Mouse (Mus musculus) liver, embryonic 16.5 days (tissue): ENCODE measurements around the gene Lrwd1. TPM values are rescaled to one million over a fixed set of nuclear protein-coding genes. Genes with fewer than 3 reads are reported as not detected.

ENCODE experiments used
- ATAC-seq: fragments of 200-750 bp; cut with Nextera tagmentation; 2 replicates; pipeline ENCODE4 v1.8.0; 2017; ENCODE audit warnings: low read depth, mild to moderate bottlenecking, moderate number of reproducible peaks, moderate library complexity
- H3K27ac ChIP-seq: fragments of 300-500 bp; sonication (generic); 2 replicates; pipeline ENCODE4 v1.5.1; 2014; ENCODE audit warnings: mild to moderate bottlenecking, low read length
- H3K27me3 ChIP-seq: fragments of 300-500 bp; sonication (generic); 2 replicates; pipeline ENCODE4 v1.6.1; 2014; ENCODE audit warnings: low read depth, low read length, mixed read lengths; ENCODE audit not compliant: control insufficient read depth, insufficient read depth
- H3K36me3 ChIP-seq: fragments of 300-500 bp; sonication (generic); 2 replicates; pipeline ENCODE4 v1.6.1; 2014; ENCODE audit warnings: mild to moderate bottlenecking; ENCODE audit not compliant: control insufficient read depth, insufficient read depth
- H3K4me1 ChIP-seq: fragments of 300-500 bp; sonication (generic); 2 replicates; pipeline ENCODE4 v1.6.1; 2014; ENCODE audit warnings: low read depth, low read length, mixed read lengths; ENCODE audit not compliant: control insufficient read depth
- H3K4me2 ChIP-seq: fragments of 300-500 bp; sonication (generic); 2 replicates; pipeline ENCODE4 v1.6.1; 2014; ENCODE audit warnings: low read depth, low read length, mixed read lengths
- H3K4me3 ChIP-seq: fragments of 300-500 bp; sonication (generic); 2 replicates; pipeline ENCODE4 v1.5.1; 2014; ENCODE audit warnings: low read depth, mild to moderate bottlenecking, low read length
- H3K9ac ChIP-seq: fragments of 300-500 bp; sonication (generic); 2 replicates; pipeline ENCODE4 v1.6.1; 2014; ENCODE audit warnings: low read depth, low read length
- H3K9me3 ChIP-seq: fragments of 300-500 bp; sonication (generic); replicated peaks from 2 replicates; pipeline ENCODE4 v1.6.1; 2016; ENCODE audit warnings: low read length; ENCODE audit not compliant: control insufficient read depth
- WGBS: fragments of 180-500 bp; shearing (Covaris S2); extraction: QIAGEN DNeasy Blood & Tissue Kit; methylation state at CpG from one replicate; pipeline ENCODE4 v1.1.7; 2014; ENCODE audit not compliant: insufficient replicate concordance; 5-methylcytosine and 5-hydroxymethylcytosine counted together
- polyA plus RNA-seq: library from polyadenylated mRNA; unstranded; fragments of >200 nt; fragmentation: Nextera tagmentation; extraction: Ambion mirVana; gene quantifications from 2 replicates; pipeline ENCODE4 v1.2.1, GENCODE M21; 2015

Lrwd1 gene
- 30.5 and 33.9 TPM in 2 replicates for polyA plus RNA-seq

DNA sequence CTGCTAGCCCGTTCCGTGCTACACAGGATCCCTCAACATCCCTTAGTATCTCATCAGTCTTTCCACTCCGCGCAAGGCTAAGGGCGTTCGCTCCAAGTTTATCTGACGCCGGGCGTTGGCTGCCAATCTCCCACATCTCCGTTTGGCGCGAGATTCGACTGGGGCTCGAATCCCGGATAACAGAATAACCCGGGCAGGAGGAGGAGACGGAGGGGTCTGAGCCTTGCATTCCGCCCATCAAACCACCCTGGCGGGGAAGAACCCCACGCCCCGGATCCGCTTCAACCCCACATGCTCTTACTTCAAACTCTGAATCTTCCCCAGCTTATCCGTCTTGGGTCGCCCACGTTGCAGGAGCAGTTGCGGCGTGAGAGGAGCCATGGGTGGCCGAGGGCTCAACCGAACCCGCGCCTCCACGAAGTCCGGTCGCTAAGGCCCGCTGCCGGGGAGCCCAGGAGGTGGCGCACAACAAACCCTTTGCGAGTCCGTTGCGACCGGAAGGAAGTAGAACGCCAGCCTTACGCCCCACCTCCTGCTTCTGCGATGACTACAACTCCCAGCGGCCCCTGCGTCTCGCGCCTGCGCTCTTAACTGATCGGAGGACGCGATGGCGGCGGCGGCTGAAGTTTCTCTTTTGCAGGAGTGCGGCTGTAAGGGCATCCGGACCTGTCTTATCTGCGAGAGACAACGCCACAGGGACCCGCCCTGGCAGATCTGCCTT is at the start of gene Lrwd1, which contains the start of gene Alkbh4:
TSS of gene Lrwd1 (minus strand) at position 504 of the 721 bp plus-strand sequence.
TSS of gene Alkbh4 (plus strand) at position 576 of the 721 bp plus-strand sequence.
- peak; percentile 92 for ATAC-seq
- peaks cover 35% of the 10 kb centered on the region for H3K36me3 ChIP-seq
- under 1% methylated on average over 60 of the region's 60 CpGs for WGBS
- H3K4me2 ChIP-seq = peak within 1 kb of the TSS; percentile 74
- no peaks in the 10 kb centered on the region for H3K9me3 ChIP-seq
- H3K4me3 ChIP-seq = peak within 1 kb of the TSS; percentile 91
- H3K4me1 ChIP-seq = peaks cover 24% of the 10 kb centered on the region
- H3K27me3 ChIP-seq = no peaks in the 10 kb centered on the region
- H3K9ac ChIP-seq = peak within 1 kb of the TSS; percentile 90
- peak within 1 kb of the TSS; percentile 96 for H3K27ac ChIP-seq

GRCm38 (mm10) chr5:136183766-136184165 is 47.9 kb upstream of the Lrwd1 start:
- H3K36me3 ChIP-seq = peaks cover 31% of the 10 kb centered on the region
- H3K4me1 ChIP-seq = no peaks in the 10 kb centered on the region
- no peak for ATAC-seq
- H3K9me3 ChIP-seq = no peaks in the 10 kb centered on the region
- no peak overlapping the region for H3K27ac ChIP-seq
- no peak overlapping the region for H3K4me2 ChIP-seq
- H3K9ac ChIP-seq = no peak overlapping the region
- 69% methylated on average over 7 of the region's 7 CpGs for WGBS
- H3K27me3 ChIP-seq = no peaks in the 10 kb centered on the region
- H3K4me3 ChIP-seq = no peak overlapping the region

DNA sequence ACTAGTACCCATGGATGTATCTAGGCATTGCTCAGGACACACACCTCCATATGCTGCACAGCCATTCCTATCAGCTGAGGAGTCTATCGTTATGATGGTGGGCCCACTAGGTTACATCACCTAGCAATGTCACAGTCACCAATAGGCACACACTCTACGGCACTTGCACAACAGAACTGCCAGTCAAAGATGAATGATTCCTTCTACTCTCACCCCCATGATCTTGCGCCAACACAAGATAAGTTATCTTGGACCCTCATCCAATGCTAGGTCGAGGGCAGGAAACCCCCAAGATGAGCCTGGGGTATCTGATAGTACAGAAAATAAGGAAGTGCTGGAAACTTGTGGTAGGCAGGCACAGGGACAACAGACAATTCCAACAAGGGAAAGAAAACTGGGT is 47.0 kb upstream of the Lrwd1 start:
- H3K4me2 ChIP-seq = no peak overlapping the region
- H3K9me3 ChIP-seq = no peaks in the 10 kb centered on the region
- ATAC-seq = no peak
- no peaks in the 10 kb centered on the region for H3K4me1 ChIP-seq
- no peaks in the 10 kb centered on the region for H3K27me3 ChIP-seq
- no peak overlapping the region for H3K9ac ChIP-seq
- no peak overlapping the region for H3K27ac ChIP-seq
- no peak overlapping the region for H3K4me3 ChIP-seq
- 29% methylated on average over 4 of the region's 4 CpGs for WGBS
- peaks cover 26% of the 10 kb centered on the region for H3K36me3 ChIP-seq

DNA sequence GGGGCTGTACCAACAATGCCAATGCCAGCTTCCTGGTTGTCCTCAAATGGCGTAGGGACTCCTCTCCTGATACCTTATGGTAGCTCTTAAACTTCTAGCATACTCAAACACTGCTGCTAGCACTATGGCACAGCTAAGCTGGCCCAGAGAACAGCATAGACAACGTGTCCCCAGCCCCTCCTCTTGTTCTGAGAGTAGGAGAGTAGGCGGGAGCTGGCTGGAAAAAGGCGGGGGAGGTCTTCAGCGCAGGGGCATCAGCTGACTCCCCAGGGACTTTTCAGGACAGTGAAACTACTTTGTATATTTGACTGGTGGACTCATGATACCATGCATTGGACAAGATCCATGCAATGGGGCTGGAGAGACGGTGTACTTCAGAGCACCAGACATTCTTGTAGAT is 46.2 kb upstream of the Lrwd1 start:
- no peaks in the 10 kb centered on the region for H3K9me3 ChIP-seq
- H3K9ac ChIP-seq = no peak overlapping the region
- no peak for ATAC-seq
- 75% methylated on average over 6 of the region's 6 CpGs for whole genome bisulfite sequencing
- H3K4me3 ChIP-seq = no peak overlapping the region
- no peaks in the 10 kb centered on the region for H3K4me1 ChIP-seq
- peaks cover 26% of the 10 kb centered on the region for H3K36me3 ChIP-seq
- H3K4me2 ChIP-seq = no peak overlapping the region
- H3K27me3 ChIP-seq = no peaks in the 10 kb centered on the region
- no peak overlapping the region for H3K27ac ChIP-seq

GRCm38 (mm10) chr5:136181197-136181596 is 45.3 kb upstream of the Lrwd1 start:
- no peaks in the 10 kb centered on the region for H3K4me1 ChIP-seq
- no peak overlapping the region for H3K27ac ChIP-seq
- 82% methylated on average over 6 of the region's 6 CpGs for WGBS
- no peaks in the 10 kb centered on the region for H3K9me3 ChIP-seq
- no peaks in the 10 kb centered on the region for H3K27me3 ChIP-seq
- H3K4me3 ChIP-seq = no peak overlapping the region
- H3K4me2 ChIP-seq = no peak overlapping the region
- no peak overlapping the region for H3K9ac ChIP-seq
- peaks cover 26% of the 10 kb centered on the region for H3K36me3 ChIP-seq
- ATAC-seq = no peak

DNA sequence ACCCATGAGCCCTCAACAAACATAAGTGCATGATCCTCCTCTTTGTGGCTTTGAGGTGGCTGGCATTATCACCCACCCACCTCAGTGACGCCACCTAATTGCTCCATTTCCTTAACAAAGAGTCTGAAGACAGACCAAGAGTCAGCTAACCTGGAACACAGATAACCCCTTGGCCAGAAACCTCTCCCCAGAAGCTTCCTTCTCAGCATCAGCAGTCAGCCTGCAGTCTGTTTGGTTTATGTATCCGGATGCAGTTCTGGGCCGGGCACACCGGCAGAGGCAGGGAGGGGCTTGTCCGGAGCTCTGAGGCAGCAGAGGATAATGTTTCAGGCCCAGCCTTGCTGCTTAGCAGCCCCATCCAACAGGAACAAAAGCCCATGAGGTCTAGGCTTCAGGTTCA is 43.7 kb upstream of the Lrwd1 start:
- Histone ChIP-seq H3K36me3 (peaks cover 21% of the 10 kb centered on the region), H3K4me2 (no peak overlapping the region), H3K4me3 (no peak overlapping the region), H3K9me3 (no peaks in the 10 kb centered on the region), H3K27ac (no peak overlapping the region), H3K9ac (no peak overlapping the region), H3K27me3 (no peaks in the 10 kb centered on the region), H3K4me1 (no peaks in the 10 kb centered on the region)
- 74% methylated on average over 5 of the region's 5 CpGs for WGBS
- no peak for ATAC-seq

GRCm38 (mm10) chr5:136173606-136174463 is 38.0 kb upstream of the Lrwd1 start:
- H3K4me2 ChIP-seq = no peak overlapping the region
- H3K27ac ChIP-seq = no peak overlapping the region
- WGBS = 39% methylated on average over 9 of the region's 9 CpGs

GRCm38 (mm10) chr5:136172939-136173338 is 37.1 kb upstream of the Lrwd1 start:
- no peak for ATAC-seq
- no peak overlapping the region for H3K4me3 ChIP-seq
- H3K27ac ChIP-seq = no peak overlapping the region
- no peak overlapping the region for H3K9ac ChIP-seq
- WGBS = 62% methylated on average over 9 of the region's 9 CpGs
- H3K36me3 ChIP-seq = peaks cover 3% of the 10 kb centered on the region; the same call in 1 of the 2 replicates
- H3K4me1 ChIP-seq = peaks cover 24% of the 10 kb centered on the region
- H3K4me2 ChIP-seq = no peak overlapping the region
- H3K9me3 ChIP-seq = 0 out of 2 replicates have a peak, but pooled peaks cover 2% of the 10 kb centered on the region
- H3K27me3 ChIP-seq = no peaks in the 10 kb centered on the region

More at GRCm38 (mm10) chr5:136173606-136174463, 38.0 kb upstream of the Lrwd1 start:
- Histone ChIP-seq H3K36me3 (0 out of 2 replicates have a peak, but pooled peaks cover 3% of the 10 kb centered on the region), H3K9ac (no peak overlapping the region), H3K27me3 (no peaks in the 10 kb centered on the region), H3K9me3 (no peaks in the 10 kb centered on the region), H3K4me1 (peaks cover 24% of the 10 kb centered on the region), H3K4me3 (no peak overlapping the region)
- ATAC-seq = no peak
